Mouse (Mus musculus): ENCODE results near the gene Ceacam18. TPM values are rescaled to one million over a fixed set of nuclear protein-coding genes. Genes with fewer than 3 reads are reported as not detected.

Ceacam18 gene
- polyA plus RNA-seq, 1 experiment from 2014 or later = not detected

DNA sequence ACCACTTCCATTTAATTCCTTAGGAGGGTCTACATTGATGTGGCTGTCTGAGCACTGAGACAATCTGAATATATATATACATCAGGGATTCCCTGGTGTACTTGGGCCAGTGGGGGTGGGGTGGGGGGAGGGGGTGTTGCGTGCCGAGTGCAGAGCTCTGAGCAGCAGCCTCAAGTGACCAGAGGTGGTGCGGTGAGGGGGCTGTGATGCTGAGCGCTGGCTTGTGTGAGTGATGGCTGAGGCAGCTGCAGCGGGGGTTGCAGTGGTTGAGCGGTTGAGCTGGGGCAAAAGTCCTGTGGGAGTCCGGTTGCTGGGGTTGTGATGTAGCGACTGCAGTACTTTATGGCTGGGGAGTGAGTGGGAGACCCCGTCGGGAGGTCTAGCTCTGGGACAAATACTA lies 10.7 kb upstream of the Ceacam18 start:
- Histone ChIP-seq H3K4me2 (ENCODE audit: low read depth, low read length) (peak overlapping the region; percentile 24; the same call in 1 of the 2 replicates), H3K9me3 (ENCODE audit: control insufficient read depth, low read length) (no peaks in the 10 kb centered on the region), H3K27me3 (replicated peaks; ENCODE audit: control insufficient read depth, insufficient read depth, low read length) (no peaks in the 10 kb centered on the region), H3K27ac (replicated peaks; ENCODE audit: low read depth, low read length) (no peak overlapping the region), H3K4me3 (ENCODE audit: low read depth, low read length) (no peak overlapping the region), H3K9ac (ENCODE audit: low read depth, low read length) (no peak overlapping the region), H3K4me1 (ENCODE audit: control insufficient read depth, insufficient read depth, low read length) (no peaks in the 10 kb centered on the region), H3K36me3 (ENCODE audit: control insufficient read depth, insufficient read depth, low read length) (no peaks in the 10 kb centered on the region)
- ATAC-seq (ENCODE audit: low read depth) = peak; percentile 26; the same call in 1 of the 2 replicates
- DNase-seq (ENCODE audit: low spot score) = peak; percentile 29
- WGBS = 9% methylated on average over 10 of the region's 10 CpGs

GRCm38 (mm10) chr7:43625065-43625464 lies 9.4 kb upstream of the Ceacam18 start:
- Histone ChIP-seq H3K27me3 (replicated peaks; ENCODE audit: control insufficient read depth, insufficient read depth, low read length) (no peaks in the 10 kb centered on the region), H3K4me1 (ENCODE audit: control insufficient read depth, insufficient read depth, low read length) (no peaks in the 10 kb centered on the region), H3K9ac (ENCODE audit: low read depth, low read length) (no peak overlapping the region), H3K36me3 (ENCODE audit: control insufficient read depth, insufficient read depth, low read length) (no peaks in the 10 kb centered on the region), H3K4me3 (ENCODE audit: low read depth, low read length) (no peak overlapping the region), H3K4me2 (ENCODE audit: low read depth, low read length) (no peak overlapping the region), H3K27ac (replicated peaks; ENCODE audit: low read depth, low read length) (no peak overlapping the region), H3K9me3 (ENCODE audit: control insufficient read depth, low read length) (no peaks in the 10 kb centered on the region)
- WGBS = 32% methylated on average over 3 of the region's 3 CpGs
- no peak for ATAC-seq (ENCODE audit: low read depth)
- no peak for DNase-seq (ENCODE audit: low spot score)

GRCm38 (mm10) chr7:43625794-43626422 lies 8.6 kb upstream of the Ceacam18 start:
- WGBS = 72% methylated on average over 8 of the region's 8 CpGs
- H3K4me2 ChIP-seq (ENCODE audit: low read depth, low read length) = no peak overlapping the region
- no peaks in the 10 kb centered on the region for H3K27me3 ChIP-seq (replicated peaks; ENCODE audit: control insufficient read depth, insufficient read depth, low read length)

DNA sequence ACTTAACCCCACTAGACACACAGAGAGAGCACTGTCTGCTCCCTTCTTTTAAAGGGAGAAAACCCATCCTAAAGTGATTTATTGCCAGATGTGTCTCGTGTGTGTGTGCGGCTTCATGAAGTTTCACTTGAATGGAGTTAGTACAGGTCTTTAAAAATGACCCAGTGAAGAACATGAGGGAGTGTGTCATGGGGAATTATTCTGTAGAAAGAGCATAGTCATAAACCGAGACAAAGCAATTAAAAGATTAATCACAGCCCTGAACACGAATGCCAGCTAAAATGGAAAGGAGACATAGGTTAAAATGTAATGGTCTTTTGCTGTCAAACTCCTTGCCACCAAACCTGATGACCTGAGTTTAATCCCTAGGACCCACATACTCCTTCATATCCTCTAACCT lies 567 bp upstream of the Ceacam18 start:
- WGBS = 75% methylated on average over 4 of the region's 4 CpGs

More at GRCm38 (mm10) chr7:43625794-43626422, 8.6 kb upstream of the Ceacam18 start:
- ATAC-seq (ENCODE audit: low read depth) (no peak), DNase-seq (ENCODE audit: low spot score) (no peak)
- Histone ChIP-seq H3K27ac (replicated peaks; ENCODE audit: low read depth, low read length) (no peak overlapping the region), H3K4me1 (ENCODE audit: control insufficient read depth, insufficient read depth, low read length) (no peaks in the 10 kb centered on the region), H3K9me3 (ENCODE audit: control insufficient read depth, low read length) (no peaks in the 10 kb centered on the region), H3K36me3 (ENCODE audit: control insufficient read depth, insufficient read depth, low read length) (no peaks in the 10 kb centered on the region), H3K9ac (ENCODE audit: low read depth, low read length) (no peak overlapping the region), H3K4me3 (ENCODE audit: low read depth, low read length) (no peak overlapping the region)

DNA sequence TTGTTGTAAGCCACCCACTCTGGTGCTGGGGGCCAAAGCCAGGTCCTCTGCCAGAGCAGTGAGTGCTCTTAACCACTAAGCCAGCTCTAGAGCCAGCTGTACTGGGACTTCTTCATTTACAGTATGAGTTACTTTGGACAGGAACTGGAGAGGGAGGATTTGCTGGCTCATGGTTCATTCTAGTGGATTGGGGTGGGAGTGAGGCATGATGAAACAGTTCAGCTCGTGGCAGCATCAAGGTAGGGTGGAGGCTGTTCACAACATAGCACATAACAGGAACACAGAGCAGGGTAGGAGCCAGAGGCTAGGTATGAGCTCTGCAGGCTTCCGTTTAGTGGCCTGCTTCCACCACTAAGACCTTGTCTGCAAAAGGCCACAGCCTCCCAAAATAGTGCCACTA lies 1.7 kb downstream of the Ceacam18 start:
- H3K27me3 ChIP-seq (replicated peaks; ENCODE audit: control insufficient read depth, insufficient read depth, low read length) = no peaks in the 10 kb centered on the region
- no peaks in the 10 kb centered on the region for H3K36me3 ChIP-seq (ENCODE audit: control insufficient read depth, insufficient read depth, low read length)
- no peaks in the 10 kb centered on the region for H3K4me1 ChIP-seq (ENCODE audit: control insufficient read depth, insufficient read depth, low read length)
- H3K4me3 ChIP-seq (ENCODE audit: low read depth, low read length) = no peak overlapping the region
- no peaks in the 10 kb centered on the region for H3K9me3 ChIP-seq (ENCODE audit: control insufficient read depth, low read length)
- DNase-seq (ENCODE audit: low spot score) (no peak), ATAC-seq (ENCODE audit: low read depth) (no peak)
- H3K27ac ChIP-seq (replicated peaks; ENCODE audit: low read depth, low read length) = no peak overlapping the region
- H3K9ac ChIP-seq (ENCODE audit: low read depth, low read length) = no peak overlapping the region
- no peak overlapping the region for H3K4me2 ChIP-seq (ENCODE audit: low read depth, low read length)
- 39% methylated on average over 2 of the region's 2 CpGs for WGBS

More for the DNA sequence above, 567 bp upstream of the Ceacam18 start:
- H3K9me3 ChIP-seq (ENCODE audit: control insufficient read depth, low read length) = no peaks in the 10 kb centered on the region
- H3K4me1 ChIP-seq (ENCODE audit: control insufficient read depth, insufficient read depth, low read length) = no peaks in the 10 kb centered on the region
- H3K36me3 ChIP-seq (ENCODE audit: control insufficient read depth, insufficient read depth, low read length) = no peaks in the 10 kb centered on the region
- no peak overlapping the region for H3K9ac ChIP-seq (ENCODE audit: low read depth, low read length)
- H3K27ac ChIP-seq (replicated peaks; ENCODE audit: low read depth, low read length) = no peak overlapping the region
- no peak overlapping the region for H3K4me3 ChIP-seq (ENCODE audit: low read depth, low read length)
- H3K27me3 ChIP-seq (replicated peaks; ENCODE audit: control insufficient read depth, insufficient read depth, low read length) = no peaks in the 10 kb centered on the region
- ATAC-seq (ENCODE audit: low read depth) (no peak), DNase-seq (ENCODE audit: low spot score) (no peak)
- H3K4me2 ChIP-seq (ENCODE audit: low read depth, low read length) = no peak overlapping the region

- no peak overlapping the region for H3K27ac ChIP-seq (replicated peaks; ENCODE audit: low read depth, low read length)
- DNase-seq (ENCODE audit: low spot score) (no peak), ATAC-seq (ENCODE audit: low read depth) (no peak)
- H3K36me3 ChIP-seq (ENCODE audit: control insufficient read depth, insufficient read depth, low read length) = no peaks in the 10 kb centered on the region
- H3K4me3 ChIP-seq (ENCODE audit: low read depth, low read length) = no peak overlapping the region
- 85% methylated on average over 1 of the region's 1 CpGs for WGBS
- no peak overlapping the region for H3K4me2 ChIP-seq (ENCODE audit: low read depth, low read length)
- H3K9me3 ChIP-seq (ENCODE audit: control insufficient read depth, low read length) = no peaks in the 10 kb centered on the region
- H3K27me3 ChIP-seq (replicated peaks; ENCODE audit: control insufficient read depth, insufficient read depth, low read length) = no peaks in the 10 kb centered on the region
- H3K9ac ChIP-seq (ENCODE audit: low read depth, low read length) = no peak overlapping the region
- H3K4me1 ChIP-seq (ENCODE audit: control insufficient read depth, insufficient read depth, low read length) = no peaks in the 10 kb centered on the region
Measured at GRCm38 (mm10) chr7:43637118-43637517, 2.6 kb downstream of the Ceacam18 start.

- Histone ChIP-seq H3K27ac (replicated peaks; ENCODE audit: low read depth, low read length) (no peak overlapping the region), H3K4me2 (ENCODE audit: low read depth, low read length) (no peak overlapping the region), H3K27me3 (replicated peaks; ENCODE audit: control insufficient read depth, insufficient read depth, low read length) (no peaks in the 10 kb centered on the region), H3K36me3 (ENCODE audit: control insufficient read depth, insufficient read depth, low read length) (no peaks in the 10 kb centered on the region), H3K9me3 (ENCODE audit: control insufficient read depth, low read length) (no peaks in the 10 kb centered on the region), H3K9ac (ENCODE audit: low read depth, low read length) (no peak overlapping the region), H3K4me3 (ENCODE audit: low read depth, low read length) (no peak overlapping the region), H3K4me1 (ENCODE audit: control insufficient read depth, insufficient read depth, low read length) (no peaks in the 10 kb centered on the region)
- WGBS = 82% methylated on average over 5 of the region's 5 CpGs
- no peak for ATAC-seq (ENCODE audit: low read depth)
- no peak for DNase-seq (ENCODE audit: low spot score)
Measured at GRCm38 (mm10) chr7:43642587-43642986, 8.1 kb downstream of the Ceacam18 start.

GRCm38 (mm10) chr7:43643046-43643652 lies 8.6 kb downstream of the Ceacam18 start:
- 82% methylated on average over 17 of the region's 17 CpGs for WGBS
- Histone ChIP-seq H3K9me3 (ENCODE audit: control insufficient read depth, low read length) (no peaks in the 10 kb centered on the region), H3K9ac (ENCODE audit: low read depth, low read length) (no peak overlapping the region), H3K27ac (replicated peaks; ENCODE audit: low read depth, low read length) (no peak overlapping the region), H3K4me1 (ENCODE audit: control insufficient read depth, insufficient read depth, low read length) (no peaks in the 10 kb centered on the region), H3K36me3 (ENCODE audit: control insufficient read depth, insufficient read depth, low read length) (no peaks in the 10 kb centered on the region), H3K27me3 (replicated peaks; ENCODE audit: control insufficient read depth, insufficient read depth, low read length) (no peaks in the 10 kb centered on the region), H3K4me3 (ENCODE audit: low read depth, low read length) (no peak overlapping the region), H3K4me2 (ENCODE audit: low read depth, low read length) (no peak overlapping the region)
- DNase-seq (ENCODE audit: low spot score) (no peak), ATAC-seq (ENCODE audit: low read depth) (no peak)

GRCm38 (mm10) chr7:43652683-43653082 lies 18.2 kb downstream of the Ceacam18 start:
- no peaks in the 10 kb centered on the region for H3K36me3 ChIP-seq (ENCODE audit: control insufficient read depth, insufficient read depth, low read length)
- no peak overlapping the region for H3K4me2 ChIP-seq (ENCODE audit: low read depth, low read length)
- H3K4me3 ChIP-seq (ENCODE audit: low read depth, low read length) = no peak overlapping the region
- H3K9ac ChIP-seq (ENCODE audit: low read depth, low read length) = no peak overlapping the region
- no peaks in the 10 kb centered on the region for H3K9me3 ChIP-seq (ENCODE audit: control insufficient read depth, low read length)
- WGBS = 79% methylated on average over 6 of the region's 6 CpGs
- no peaks in the 10 kb centered on the region for H3K27me3 ChIP-seq (replicated peaks; ENCODE audit: control insufficient read depth, insufficient read depth, low read length)
- ATAC-seq (ENCODE audit: low read depth) (no peak), DNase-seq (ENCODE audit: low spot score) (no peak)
- no peak overlapping the region for H3K27ac ChIP-seq (replicated peaks; ENCODE audit: low read depth, low read length)
- H3K4me1 ChIP-seq (ENCODE audit: control insufficient read depth, insufficient read depth, low read length) = no peaks in the 10 kb centered on the region

All from embryonic facial prominence, embryonic 14.5 days (tissue).